28 mouse cellular contexts compared by ENCODE assay signal in the genomic region with DNA sequence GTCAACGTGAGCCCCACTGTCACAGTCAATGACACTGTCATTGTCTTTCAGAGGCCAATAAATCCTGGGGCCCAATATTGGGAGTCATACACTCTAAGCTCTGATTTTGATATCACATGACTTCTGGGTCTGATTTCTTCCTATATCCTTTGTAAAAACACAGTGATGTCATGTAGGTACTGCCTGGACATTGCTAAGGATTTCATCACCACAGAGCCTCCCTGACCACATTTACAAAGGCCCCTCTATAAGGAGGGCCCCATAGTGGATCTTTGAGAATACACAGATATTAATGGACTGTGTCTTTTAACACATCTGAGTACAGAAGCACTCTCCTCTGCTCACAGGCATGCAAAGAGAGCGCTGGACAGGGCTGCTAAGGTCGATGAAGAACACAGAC. TPM values are rescaled to one million over a fixed set of nuclear protein-coding genes. Genes with fewer than 3 reads are reported as not detected.
DNase-seq lines count a peak whose midpoint lies in the region; ATAC-seq and TF ChIP-seq lines count a peak whose summit lies in the region.
"Had no signal": no experiment of that assay in that cellular context is flagged by ENCODE, and none has a peak within 500 bp of the region (broad histone marks: within the 10 kb centered on the region; RNA-seq: fewer than 3 reads in every experiment).

No protein-coding gene starts in this region.

- no peak for TF ChIP-seq POLR2A in myocyte (IDR thresholded peaks at IDR 0.05; ENCODE audit: insufficient read length, low read depth)

- H3K4me2 ChIP-seq in lung, embryonic 16.5 days (ENCODE audit: low read depth, low read length), result no peak overlapping the region
- H3K4me2 ChIP-seq in myocyte (ENCODE audit: low read depth), result no peak overlapping the region
- H3K4me2 ChIP-seq: embryonic facial prominence, embryonic 13.5 days; hindbrain, embryonic 12.5 days; lung, embryonic 14.5 days; midbrain, embryonic 15.5 days; neural tube, embryonic 12.5 days had no signal

- no peak overlapping the region for H3ac ChIP-seq in myocyte (ENCODE audit: control insufficient read depth, insufficient read length)

- H3K9me3 ChIP-seq in heart, embryonic 10.5 days, result no peaks in the 10 kb centered on the region
- H3K9me3 ChIP-seq in lung, embryonic 16.5 days (ENCODE audit: control insufficient read depth, low read length), result no peaks in the 10 kb centered on the region
- H3K9me3 ChIP-seq: embryonic facial prominence, embryonic 13.5 days; hindbrain, embryonic 12.5 days; midbrain, embryonic 10.5 days; midbrain, embryonic 15.5 days had no signal

- H3K79me2 ChIP-seq in myocyte (ENCODE audit: control insufficient read depth, insufficient read depth), result no peaks in the 10 kb centered on the region

- 0 out of 2 replicates have a peak overlapping the region, but pooled peaks have one; percentile 47 for H3K27ac ChIP-seq in heart, embryonic 10.5 days
- H3K27ac ChIP-seq in lung, embryonic 16.5 days (ENCODE audit: low read length), result peak overlapping the region; percentile 68; the same call in 1 of the 2 replicates
- H3K27ac ChIP-seq: embryonic facial prominence, embryonic 13.5 days; hindbrain, embryonic 12.5 days; hindbrain, postnatal 0 days; midbrain, embryonic 10.5 days; midbrain, embryonic 15.5 days; neural tube, embryonic 12.5 days had no signal

- no peak overlapping the region for H3K9ac ChIP-seq in lung, embryonic 16.5 days (ENCODE audit: low read length)
- H3K9ac ChIP-seq: embryonic facial prominence, embryonic 13.5 days; forebrain, postnatal 0 days; hindbrain, embryonic 12.5 days; lung, embryonic 14.5 days; midbrain, embryonic 15.5 days; neural tube, embryonic 12.5 days had no signal

- no peak for DNase-seq in heart, embryonic 10.5 days (ENCODE audit: low spot score)
- no peak for DNase-seq in heart, adult 18-20 months
- no peak for DNase-seq in lung, postnatal 10 days
- no peak for DNase-seq in ovary, adult 18-20 months (ENCODE audit: low spot score)
- DNase-seq in kidney, postnatal 10 days, result no peak
- DNase-seq in frontal cortex, postnatal 36 days (ENCODE audit: low spot score in 2 of 2), result no peak
- DNase-seq: adrenal gland, postnatal 14 days; cerebellum, adult 11 months; cerebellum, adult 9-10 months; embryo, embryonic 11 days; forebrain, postnatal 0 days; gastrocnemius, postnatal 10 days; heart, postnatal 36 days; kidney, adult 9 months; layer of hippocampus, adult 9-11 months; right cerebral cortex, postnatal 4 days; thymus, adult 18-20 months; thymus, postnatal 25 days had no signal

- H3K4me1 ChIP-seq in heart, embryonic 10.5 days, result peaks cover 35% of the 10 kb centered on the region
- peaks cover 27% of the 10 kb centered on the region for H3K4me1 ChIP-seq in lung, embryonic 16.5 days (replicated peaks; ENCODE audit: control insufficient read depth, insufficient read depth, low read length)
- H3K4me1 ChIP-seq: midbrain, embryonic 15.5 days; neural tube, embryonic 12.5 days had no signal

- 64% methylated on average over 3 of the region's 3 CpGs for WGBS in heart, embryonic 10.5 days
- 73% methylated on average over 3 of the region's 3 CpGs for WGBS in lung, embryonic 16.5 days

- no peaks in the 10 kb centered on the region for H3K36me3 ChIP-seq in heart, embryonic 10.5 days
- no peaks in the 10 kb centered on the region for H3K36me3 ChIP-seq in lung, embryonic 16.5 days (ENCODE audit: control insufficient read depth, insufficient read depth, low read length)
- no peaks in the 10 kb centered on the region for H3K36me3 ChIP-seq in myocyte (ENCODE audit: control insufficient read depth, insufficient read depth)
- H3K36me3 ChIP-seq: embryonic facial prominence, embryonic 13.5 days; hindbrain, embryonic 12.5 days; midbrain, embryonic 10.5 days; midbrain, embryonic 15.5 days; neural tube, embryonic 12.5 days had no signal

- H3K27me3 ChIP-seq in heart, embryonic 10.5 days (ENCODE audit: insufficient read depth, poor library complexity, severe bottlenecking), result no peaks in the 10 kb centered on the region; the same call in 1 of the 2 replicates
- no peaks in the 10 kb centered on the region for H3K27me3 ChIP-seq in lung, embryonic 16.5 days (ENCODE audit: control insufficient read depth, insufficient read depth, low read depth, low read length)
- H3K27me3 ChIP-seq in myocyte (ENCODE audit: control insufficient read depth, insufficient read depth, insufficient read length), result no peaks in the 10 kb centered on the region
- H3K27me3 ChIP-seq: embryonic facial prominence, embryonic 13.5 days; hindbrain, embryonic 12.5 days; midbrain, embryonic 15.5 days; neural tube, embryonic 12.5 days had no signal

- H3K4me3 ChIP-seq in heart, embryonic 10.5 days, result no peak overlapping the region
- H3K4me3 ChIP-seq in lung, embryonic 16.5 days (ENCODE audit: low read length), result no peak overlapping the region
- H3K4me3 ChIP-seq in myocyte, result no peak overlapping the region
- H3K4me3 ChIP-seq: embryonic facial prominence, embryonic 13.5 days; erythroblast, embryonic 14.5 days; hindbrain, embryonic 12.5 days; midbrain, embryonic 10.5 days; midbrain, embryonic 15.5 days; neural tube, embryonic 12.5 days had no signal

- no peak for ATAC-seq in lung, embryonic 16.5 days (ENCODE audit: low read depth)
- ATAC-seq: forebrain, postnatal 0 days; hindbrain, postnatal 0 days; midbrain, embryonic 15.5 days had no signal

TF ChIP-seq in myocyte, 11 proteins besides CTCF, POLR2A, EP300 and RAD21:
- TF ChIP-seq CEBPB (IDR thresholded peaks at IDR 0.05; ENCODE audit: insufficient read depth, poor library complexity, severe bottlenecking), result peak; percentile 97
- no peak for TF ChIP-seq USF1 (IDR thresholded peaks at IDR 0.05; ENCODE audit: low read depth)

RNA-seq across cellular contexts. Expression of a gene that starts 16.6 kb away (rescaled TPM):
- 119 and 137 TPM in 2 replicates for polyA plus RNA-seq in heart, embryonic 10.5 days (2016; fragmentation: Nextera tagmentation; extraction: Ambion mirVana)
- 10 to 100 TPM; 42.2 to 42.9 TPM for total RNA-seq in heart, adult 18-20 months (2021)
- 126 and 132 TPM in 2 replicates for polyA plus RNA-seq in lung, embryonic 16.5 days (2015; fragmentation: Nextera tagmentation; extraction: Ambion mirVana)
- 89.9 TPM for polyA plus RNA-seq in myocyte (2012; fragmentation: generic; extraction: Trizol)
